Mouse (Mus musculus): ENCODE measurements at regions not wholly inside any gene's neighbourhood (a gene's known extent, or its start where the extent isn't known, plus 50 kb on each side); places are given as distances from the start of the nearest gene placed in this dataset.

- H3K27me3 ChIP-seq (ENCODE audit: insufficient read depth, low read length), result no peaks in the 10 kb centered on the region
- no peaks in the 10 kb centered on the region for H3K9me3 ChIP-seq (ENCODE audit: low read length)
- WGBS, result 39% methylated on average over 3 of the region's 3 CpGs
- no peaks in the 10 kb centered on the region for H3K36me3 ChIP-seq (ENCODE audit: insufficient read depth)
- H3K9ac ChIP-seq, result no peak overlapping the region
- ATAC-seq, result no peak
- H3K4me3 ChIP-seq (ENCODE audit: low read depth, low read length), result no peak overlapping the region
- DNase-seq, result no peak
- H3K4me2 ChIP-seq (ENCODE audit: low read depth), result no peak overlapping the region
- H3K4me1 ChIP-seq (ENCODE audit: insufficient read depth), result no peaks in the 10 kb centered on the region
- no peak overlapping the region for H3K27ac ChIP-seq (ENCODE audit: low read depth, low read length)
- no peak for TF ChIP-seq CTCF (IDR thresholded peaks at IDR 0.05; ENCODE audit: low read depth)
Observed at GRCm38 (mm10) chr2:51733218-51733617, 105.9 kb downstream of the Tas2r134 start.

DNA sequence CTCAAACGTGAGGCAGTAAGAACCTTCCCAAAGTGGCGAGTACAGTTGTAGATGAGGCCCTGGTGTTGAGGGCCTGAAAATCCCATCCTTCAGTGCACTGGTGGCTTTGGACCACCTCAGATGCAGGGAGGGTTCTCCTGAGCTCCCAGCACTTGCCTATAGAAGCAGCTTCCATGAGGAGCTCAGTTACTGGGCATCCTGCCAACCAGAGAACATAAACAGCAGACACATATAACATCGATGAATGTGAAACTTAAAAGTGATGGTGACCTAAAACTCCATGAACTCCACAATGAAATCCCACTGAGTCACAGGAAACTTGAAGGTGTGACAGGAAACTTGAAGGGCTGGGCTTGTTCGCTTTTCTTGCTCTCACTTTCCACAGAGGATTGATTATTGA, 109.1 kb downstream of the Tas2r134 start:
- TF ChIP-seq CTCF (IDR thresholded peaks at IDR 0.05; ENCODE audit: low read depth), result no peak
- Histone ChIP-seq H3K27me3 (ENCODE audit: insufficient read depth, low read length) (no peaks in the 10 kb centered on the region), H3K27ac (ENCODE audit: low read depth, low read length) (no peak overlapping the region), H3K4me2 (ENCODE audit: low read depth) (no peak overlapping the region), H3K36me3 (ENCODE audit: insufficient read depth) (no peaks in the 10 kb centered on the region), H3K4me3 (ENCODE audit: low read depth, low read length) (no peak overlapping the region), H3K9me3 (ENCODE audit: low read length) (no peaks in the 10 kb centered on the region), H3K9ac (no peak overlapping the region), H3K4me1 (ENCODE audit: insufficient read depth) (no peaks in the 10 kb centered on the region)
- no peak for ATAC-seq
- WGBS, result 74% methylated on average over 4 of the region's 4 CpGs
- no peak for DNase-seq

- H3K9me3 ChIP-seq (ENCODE audit: low read length), result no peaks in the 10 kb centered on the region
- no peaks in the 10 kb centered on the region for H3K36me3 ChIP-seq (ENCODE audit: insufficient read depth)
- H3K9ac ChIP-seq, result no peak overlapping the region
- H3K4me3 ChIP-seq (ENCODE audit: low read depth, low read length), result no peak overlapping the region
- no peak overlapping the region for H3K27ac ChIP-seq (ENCODE audit: low read depth, low read length)
- WGBS, result 49% methylated on average over 7 of the region's 7 CpGs
- H3K27me3 ChIP-seq (ENCODE audit: insufficient read depth, low read length), result no peaks in the 10 kb centered on the region
- ATAC-seq (no peak), DNase-seq (no peak)
- H3K4me2 ChIP-seq (ENCODE audit: low read depth), result no peak overlapping the region
- no peaks in the 10 kb centered on the region for H3K4me1 ChIP-seq (ENCODE audit: insufficient read depth)
- TF ChIP-seq CTCF (IDR thresholded peaks at IDR 0.05; ENCODE audit: low read depth), result no peak
Observed at GRCm38 (mm10) chr2:51747675-51748319, 120.5 kb downstream of the Tas2r134 start.

GRCm38 (mm10) chr2:51749247-51749646, 121.9 kb downstream of the Tas2r134 start:
- H3K27ac ChIP-seq (ENCODE audit: low read depth, low read length), result no peak overlapping the region
- TF ChIP-seq CTCF (IDR thresholded peaks at IDR 0.05; ENCODE audit: low read depth), result no peak
- H3K27me3 ChIP-seq (ENCODE audit: insufficient read depth, low read length), result no peaks in the 10 kb centered on the region
- WGBS, result 61% methylated on average over 3 of the region's 3 CpGs
- H3K4me1 ChIP-seq (ENCODE audit: insufficient read depth), result 0 out of 2 replicates have a peak, but pooled peaks cover 7% of the 10 kb centered on the region
- ATAC-seq (no peak), DNase-seq (no peak)
- no peak overlapping the region for H3K4me3 ChIP-seq (ENCODE audit: low read depth, low read length)
- no peaks in the 10 kb centered on the region for H3K9me3 ChIP-seq (ENCODE audit: low read length)
- H3K9ac ChIP-seq, result no peak overlapping the region
- H3K36me3 ChIP-seq (ENCODE audit: insufficient read depth), result no peaks in the 10 kb centered on the region
- no peak overlapping the region for H3K4me2 ChIP-seq (ENCODE audit: low read depth)

DNA sequence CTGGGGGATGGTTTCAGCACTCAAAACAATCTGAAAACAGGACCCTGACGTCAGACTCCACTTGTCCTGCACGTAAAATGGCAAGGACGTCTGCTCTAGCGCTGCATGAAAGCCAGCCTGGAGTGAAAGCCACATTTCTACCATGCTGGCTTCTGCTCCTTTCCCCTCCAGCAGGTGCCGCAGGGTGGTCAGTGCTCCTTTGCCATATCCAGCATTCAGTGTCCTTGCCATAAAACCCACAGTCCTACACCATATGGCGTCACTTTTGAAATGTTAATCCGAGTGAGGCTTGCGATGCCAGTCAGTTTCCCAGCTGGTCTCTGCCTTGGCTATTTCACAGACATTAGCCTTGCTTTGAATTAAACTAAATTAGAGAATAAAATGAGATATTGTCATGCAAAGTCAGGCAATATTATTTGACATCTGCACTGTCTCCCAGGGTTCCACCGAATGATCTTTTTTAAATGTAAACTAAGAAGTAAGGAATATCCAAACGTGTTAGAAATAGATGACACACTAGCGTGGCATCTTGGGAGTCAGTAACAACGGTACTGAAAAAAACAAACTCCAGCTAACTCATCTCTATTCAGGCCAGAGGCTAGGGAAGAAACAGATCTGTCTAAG, 125.7 kb downstream of the Tas2r134 start:
- H3K4me2 ChIP-seq (ENCODE audit: low read depth), result peak overlapping the region; percentile 17; the same call in 1 of the 2 replicates
- 0 out of 2 replicates have a peak overlapping the region, but pooled peaks have one; percentile 40 for H3K27ac ChIP-seq (ENCODE audit: low read depth, low read length)
- 7% methylated on average over 12 of the region's 12 CpGs for whole genome bisulfite sequencing
- no peak overlapping the region; the same call in 1 of the 2 replicates for H3K9ac ChIP-seq
- H3K9me3 ChIP-seq (ENCODE audit: low read length), result no peaks in the 10 kb centered on the region
- peak; percentile 38; the same call in 1 of the 2 replicates for TF ChIP-seq CTCF (IDR thresholded peaks at IDR 0.05; ENCODE audit: low read depth)
- no peaks in the 10 kb centered on the region for H3K36me3 ChIP-seq (ENCODE audit: insufficient read depth)
- H3K4me1 ChIP-seq (ENCODE audit: insufficient read depth), result 0 out of 2 replicates have a peak, but pooled peaks cover 7% of the 10 kb centered on the region
- no peaks in the 10 kb centered on the region for H3K27me3 ChIP-seq (ENCODE audit: insufficient read depth, low read length)
- DNase-seq (peak; percentile 51), ATAC-seq (peak; percentile 80)
- no peak overlapping the region for H3K4me3 ChIP-seq (ENCODE audit: low read depth, low read length)

DNA sequence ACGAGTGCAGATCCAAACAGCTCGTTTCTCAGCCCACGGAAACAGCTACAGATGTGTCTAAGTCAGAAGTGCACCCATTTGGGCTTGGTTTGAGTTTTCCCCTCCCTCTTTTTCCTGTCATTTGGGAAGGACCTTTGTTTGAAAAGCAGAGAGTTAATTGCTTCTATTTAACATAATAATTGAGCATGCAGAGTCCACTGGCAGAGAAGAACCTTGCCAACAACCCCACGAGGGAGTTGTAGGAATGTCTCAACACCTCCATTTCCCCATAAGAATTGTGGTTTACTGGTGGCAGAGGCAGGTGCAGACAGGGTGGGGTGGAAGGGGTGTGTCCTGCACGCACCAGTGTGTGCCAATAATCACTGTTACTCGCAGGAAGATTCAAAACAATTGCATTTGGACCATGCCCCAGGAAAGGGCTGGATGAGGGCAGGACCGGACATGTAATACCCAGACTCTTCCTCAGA, 126.3 kb downstream of the Tas2r134 start:
- no peak for TF ChIP-seq CTCF (IDR thresholded peaks at IDR 0.05; ENCODE audit: low read depth)
- 0 out of 2 replicates have a peak, but pooled peaks cover 7% of the 10 kb centered on the region for H3K4me1 ChIP-seq (ENCODE audit: insufficient read depth)
- H3K9me3 ChIP-seq (ENCODE audit: low read length), result no peaks in the 10 kb centered on the region
- H3K4me3 ChIP-seq (ENCODE audit: low read depth, low read length), result no peak overlapping the region
- 13% methylated on average over 7 of the region's 7 CpGs for WGBS
- no peaks in the 10 kb centered on the region for H3K27me3 ChIP-seq (ENCODE audit: insufficient read depth, low read length)
- ATAC-seq (peak; percentile 62), DNase-seq (peak; percentile 27)
- 0 out of 2 replicates have a peak overlapping the region, but pooled peaks have one; percentile 40 for H3K27ac ChIP-seq (ENCODE audit: low read depth, low read length)
- no peaks in the 10 kb centered on the region for H3K36me3 ChIP-seq (ENCODE audit: insufficient read depth)
- peak overlapping the region; percentile 17; the same call in 1 of the 2 replicates for H3K4me2 ChIP-seq (ENCODE audit: low read depth)
- H3K9ac ChIP-seq, result no peak overlapping the region

DNA sequence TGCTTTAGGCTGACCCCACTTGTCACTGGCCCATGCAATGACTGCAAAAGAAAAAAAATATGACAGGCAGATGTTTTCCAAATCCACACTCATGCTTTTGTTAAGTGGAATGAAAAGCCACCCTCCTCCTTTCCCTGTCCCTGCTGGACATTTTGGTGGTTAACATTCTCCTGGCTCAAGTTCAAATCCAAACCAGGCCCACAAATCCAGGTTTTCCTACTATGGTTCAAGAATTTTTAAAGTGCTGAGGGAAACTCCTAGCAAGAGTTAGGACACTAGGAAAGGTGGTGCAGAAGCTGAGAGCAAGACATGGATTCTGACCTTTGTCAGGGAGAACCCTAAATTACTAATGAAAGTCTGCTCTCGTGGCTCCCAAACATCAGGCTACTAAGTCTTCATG, 130.1 kb downstream of the Tas2r134 start:
- H3K36me3 ChIP-seq (ENCODE audit: insufficient read depth), result no peaks in the 10 kb centered on the region
- H3K27ac ChIP-seq (ENCODE audit: low read depth, low read length), result no peak overlapping the region
- no peak for ATAC-seq
- no peak for TF ChIP-seq CTCF (IDR thresholded peaks at IDR 0.05; ENCODE audit: low read depth)
- no peak overlapping the region for H3K4me3 ChIP-seq (ENCODE audit: low read depth, low read length)
- no peaks in the 10 kb centered on the region for H3K27me3 ChIP-seq (ENCODE audit: insufficient read depth, low read length)
- 0 out of 2 replicates have a peak, but pooled peaks cover 7% of the 10 kb centered on the region for H3K4me1 ChIP-seq (ENCODE audit: insufficient read depth)
- WGBS, result 76% methylated on average over 1 of the region's 1 CpGs
- DNase-seq, result no peak
- H3K4me2 ChIP-seq (ENCODE audit: low read depth), result no peak overlapping the region
- H3K9ac ChIP-seq, result no peak overlapping the region
- H3K9me3 ChIP-seq (ENCODE audit: low read length), result no peaks in the 10 kb centered on the region

Measured in forebrain, postnatal 0 days (tissue).